Mouse (Mus musculus): ENCODE results near the gene Cdh5. TPM values are rescaled to one million over a fixed set of nuclear protein-coding genes. Genes with fewer than 3 reads are reported as not detected.

Gene Cdh5
- total RNA-seq, 2 experiments from 2014 or later = 21.8 to 24.4 TPM

DNA sequence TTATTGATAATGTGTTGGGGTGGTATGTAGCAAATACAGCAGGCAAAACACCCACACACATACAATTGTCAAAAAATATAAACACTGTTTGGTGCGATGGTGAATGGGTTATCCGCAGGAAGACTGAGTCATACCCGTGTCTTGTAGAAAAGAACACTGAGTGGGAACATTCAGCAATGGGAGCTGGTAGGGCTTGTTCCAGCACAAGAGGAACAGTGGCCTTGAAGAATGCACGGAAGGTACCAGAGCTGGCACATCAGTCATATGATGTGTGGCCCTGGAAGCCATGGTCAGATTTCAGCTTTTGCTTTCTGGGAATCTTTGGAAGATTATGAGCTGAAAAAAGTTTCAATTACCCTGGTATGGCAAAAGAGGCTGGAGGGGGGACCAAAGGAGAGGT is 85.4 kb downstream of the Cdh5 start:
- intact Hi-C loops (cut with DNase I) = no loop called here
- no peak for DNase-seq

GRCm38 (mm10) chr8:104187622-104188021 is 86.2 kb downstream of the Cdh5 start:
- no peak for DNase-seq
- intact Hi-C loops (cut with DNase I) = no loop called here

DNA sequence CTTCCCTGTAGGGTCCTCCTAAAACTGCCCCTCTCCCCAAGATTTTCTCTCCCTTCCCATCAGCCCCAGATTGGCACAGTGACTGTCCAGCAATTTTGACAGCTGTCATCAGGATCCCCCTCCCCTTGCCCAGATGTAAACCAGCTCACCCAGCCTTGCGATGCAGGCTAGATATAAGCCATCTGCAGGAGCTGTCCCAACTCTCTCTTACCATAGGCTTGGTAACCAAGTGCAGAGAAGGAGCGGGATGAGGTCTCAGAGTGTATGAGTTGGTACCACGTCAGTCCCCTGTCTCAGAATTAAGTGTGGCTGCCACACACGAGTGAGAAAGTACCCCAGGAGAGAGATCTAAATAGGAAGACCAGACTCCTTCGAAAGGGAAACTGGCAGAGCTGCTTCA is 87.0 kb downstream of the Cdh5 start:
- no peak for DNase-seq
- intact Hi-C loops (cut with DNase I) = no loop called here

- DNase-seq = no peak
- intact Hi-C loops (cut with DNase I) = no loop called here
Observed at GRCm38 (mm10) chr8:104190777-104191468, 89.5 kb downstream of the Cdh5 start.

DNA sequence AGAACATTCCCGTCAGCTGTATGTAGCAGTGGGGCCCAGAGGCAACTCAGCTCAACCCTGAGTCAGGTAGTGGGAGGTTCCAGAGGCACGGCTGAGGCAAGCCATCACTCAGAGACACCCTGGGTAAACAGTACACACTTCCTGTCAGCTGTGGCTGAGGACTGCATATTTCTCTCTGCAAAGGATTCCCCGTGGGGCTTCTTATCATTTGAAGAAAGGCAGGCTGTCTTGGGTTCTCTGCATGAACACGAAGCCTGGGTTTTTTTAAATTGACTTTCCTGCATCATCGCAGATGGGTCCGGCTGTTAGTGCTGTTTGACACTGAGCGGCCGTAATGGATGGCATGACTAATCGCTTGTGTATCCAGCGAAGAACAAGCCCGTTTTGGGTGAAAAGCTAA is 90.1 kb downstream of the Cdh5 start:
- DNase-seq = no peak
- intact Hi-C loops (cut with DNase I) = no loop called here

Other genes starting within 250 kb of the Cdh5 start
- gene Bean1, start 68.8 kb downstream of the Cdh5 start, total RNA-seq (2021) = 10 to 100 TPM; 31.3 to 34.5 TPM
- 10 to 100 TPM; 46.7 to 47.5 TPM for gene Tk2, start 146.9 kb downstream of the Cdh5 start, total RNA-seq (2021)
- 10 to 100 TPM; 20.6 to 27.9 TPM for gene Cklf, start 149.2 kb downstream of the Cdh5 start, total RNA-seq (2021)
- gene Cmtm2a, start 191.6 kb downstream of the Cdh5 start, total RNA-seq (2021) = not detected
- not detected for gene Gm45711, start 208.5 kb downstream of the Cdh5 start, total RNA-seq (2021)
- gene Cmtm1, start 208.5 kb downstream of the Cdh5 start, total RNA-seq (2021) = not detected
- not detected for gene Gm11020, start 219.9 kb downstream of the Cdh5 start, total RNA-seq (2021)
- gene Cmtm2b, start 220.6 kb downstream of the Cdh5 start, total RNA-seq (2021) = not detected
- gene Cmtm3, start 237.8 kb downstream of the Cdh5 start, total RNA-seq (2021) = 10 to 100 TPM; 22.7 to 25.5 TPM